Mouse (Mus musculus) G1E (cell line): Measurements from ENCODE around the gene Axin2. TPM values are rescaled to one million over a fixed set of nuclear protein-coding genes. Genes with fewer than 3 reads are reported as not detected.

Experiments used
- ATAC-seq: 2 replicates; pipeline ENCODE4 v1.8.0; 2016; ENCODE audit warnings: mild to moderate bottlenecking; ENCODE audit not compliant: insufficient number of reproducible peaks, poor library complexity, low FRiP score, severe bottlenecking; ENCODE audit errors: extremely low read depth
- DNase-seq: peaks from one replicate; pipeline ENCODE4 v3.0.0; 2012; ENCODE audit warnings: low spot score
- H3K27me3 ChIP-seq: 2 replicates; pipeline ENCODE4 v1.6.1; 2012; ENCODE audit warnings: mild to moderate bottlenecking, low read length, inconsistent platforms; ENCODE audit not compliant: insufficient read depth
- H3K36me3 ChIP-seq: replicated peaks from 2 replicates; pipeline ENCODE3; 2012; ENCODE audit warnings: mild to moderate bottlenecking, inconsistent platforms
- H3K4me1 ChIP-seq: 2 replicates; pipeline ENCODE4 v1.6.1; 2012; ENCODE audit warnings: low read depth, low read length, inconsistent platforms, mixed read lengths; ENCODE audit not compliant: insufficient read depth
- H3K4me3 ChIP-seq: 2 replicates; pipeline ENCODE4 v1.5.1; 2012; ENCODE audit warnings: low read depth, mild to moderate bottlenecking, inconsistent platforms, low read length, moderate library complexity, mixed read lengths
- H3K9me3 ChIP-seq: replicated peaks from 2 replicates; pipeline ENCODE4 v1.6.1; 2012; ENCODE audit warnings: inconsistent platforms
- CTCF ChIP-seq: IDR thresholded peaks from 2 replicates; pipeline ENCODE4 v1.5.1; 2012; ENCODE audit warnings: low read depth, low read length, inconsistent platforms, mixed read lengths
- GATA1 ChIP-seq: IDR thresholded peaks from 2 replicates; pipeline ENCODE4 v1.6.1; 2012; ENCODE audit warnings: borderline replicate concordance, low read length, inconsistent platforms, mixed read lengths
- GATA2 ChIP-seq: IDR thresholded peaks from 2 replicates; pipeline ENCODE4 v1.6.1; 2012; ENCODE audit warnings: low read depth, low read length, inconsistent platforms, borderline replicate concordance
- POLR2AphosphoS5 ChIP-seq: IDR thresholded peaks from 2 replicates; pipeline ENCODE4 v1.6.1; 2012; ENCODE audit warnings: low read depth, low read length, inconsistent platforms; ENCODE audit not compliant: insufficient replicate concordance
- TAL1 ChIP-seq: conservative IDR thresholded peaks from 2 replicates; pipeline ENCODE4 v1.6.1; 2012; ENCODE audit warnings: low read depth, low read length, inconsistent platforms, mixed read lengths
- polyA plus RNA-seq: library from polyadenylated mRNA; stranded (reverse); fragments of >175 nt; gene quantifications from 2 replicates; pipeline ENCODE4 v1.2.3, GENCODE M21; 2012
- total RNA-seq, 2 experiments: library from RNA; stranded (forward) in 1 of 2; stranded (reverse) in 1 of 2; fragments of 200-1000 nt in 1 of 2; fragments of >200 nt in 1 of 2; fragmentation: Nextera tagmentation in 1 of 2; gene quantifications; 2 replicates each; pipeline ENCODE4 v1.2.3; 2014 to 2017

Axin2 gene
- total and polyA plus RNA-seq, 3 experiments, result not detected

DNA sequence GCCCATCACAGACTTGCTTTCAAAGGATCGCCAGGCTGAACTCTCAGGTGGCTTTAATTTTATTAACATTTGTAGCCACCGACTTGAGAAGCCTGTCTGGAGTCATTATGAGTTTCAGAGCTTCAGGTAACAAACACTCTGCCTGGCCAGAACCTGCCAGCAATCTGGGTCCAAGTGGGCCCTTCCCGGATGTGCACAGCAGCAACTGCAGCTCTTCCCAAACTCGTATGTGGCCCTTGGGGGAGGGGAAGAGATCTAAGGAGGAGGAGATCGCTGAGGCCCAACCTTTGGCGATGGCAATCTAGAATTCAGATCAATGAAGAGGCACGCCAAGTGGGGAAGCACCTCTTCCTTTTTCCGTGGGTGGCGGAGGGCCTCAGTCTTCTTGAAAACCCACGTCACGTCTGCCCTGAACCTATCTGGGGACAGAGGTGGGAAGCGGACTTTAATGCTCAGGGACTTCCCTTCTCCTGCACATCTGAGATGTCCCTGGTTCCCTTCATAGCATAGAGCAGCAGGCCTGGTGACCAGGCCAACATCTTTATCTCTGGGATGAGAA, 26.8 kb upstream of the Axin2 start:
- H3K27me3 ChIP-seq, result no peaks in the 10 kb centered on the region
- peaks cover 77% of the 10 kb centered on the region for H3K9me3 ChIP-seq
- no peaks in the 10 kb centered on the region for H3K4me1 ChIP-seq
- H3K4me3 ChIP-seq, result no peak overlapping the region
- DNase-seq (no peak), ATAC-seq (no peak)
- no peak for TF ChIP-seq TAL1
- TF ChIP-seq GATA1, result no peak
- TF ChIP-seq GATA2, result no peak
- TF ChIP-seq POLR2AphosphoS5, result no peak
- TF ChIP-seq CTCF, result no peak
- H3K36me3 ChIP-seq, result no peaks in the 10 kb centered on the region

DNA sequence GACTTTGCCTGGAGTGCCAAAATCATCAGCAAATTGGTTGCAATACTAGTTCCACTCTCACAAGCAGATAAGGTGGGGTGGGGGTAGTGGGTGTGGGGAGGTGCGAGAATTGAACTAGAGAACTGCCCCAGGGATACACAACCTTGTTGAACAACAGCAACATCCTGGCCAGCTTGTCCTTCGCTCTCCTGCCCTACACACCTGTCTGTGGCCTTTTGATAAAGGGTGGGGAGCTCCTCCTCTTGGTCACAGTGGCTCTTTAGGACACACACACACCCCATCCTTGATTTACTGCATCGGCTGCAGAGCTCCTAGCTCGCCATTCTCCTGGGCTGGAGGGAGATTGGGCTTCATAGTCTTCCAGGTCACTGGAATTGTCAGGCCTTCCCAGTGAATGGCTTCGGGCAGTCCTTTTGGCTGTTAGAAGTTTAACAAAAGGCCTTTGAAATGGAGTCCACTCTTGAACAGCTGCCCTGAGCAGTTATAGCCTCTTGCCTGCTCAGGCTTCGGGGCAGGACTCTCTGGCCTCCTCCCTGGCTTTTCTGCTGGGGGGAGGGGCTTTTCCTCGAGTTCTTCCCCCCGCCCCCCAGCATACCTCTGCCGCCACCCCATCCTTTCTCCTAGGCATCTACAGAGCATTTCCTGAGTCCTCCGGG, 26.2 kb upstream of the Axin2 start:
- Histone ChIP-seq H3K9me3 (peaks cover 77% of the 10 kb centered on the region), H3K4me3 (no peak overlapping the region), H3K4me1 (no peaks in the 10 kb centered on the region), H3K36me3 (no peaks in the 10 kb centered on the region), H3K27me3 (no peaks in the 10 kb centered on the region)
- ATAC-seq, result no peak
- TF ChIP-seq CTCF (no peak), POLR2AphosphoS5 (no peak), GATA1 (no peak), TAL1 (no peak), GATA2 (no peak)
- DNase-seq, result no peak

DNA sequence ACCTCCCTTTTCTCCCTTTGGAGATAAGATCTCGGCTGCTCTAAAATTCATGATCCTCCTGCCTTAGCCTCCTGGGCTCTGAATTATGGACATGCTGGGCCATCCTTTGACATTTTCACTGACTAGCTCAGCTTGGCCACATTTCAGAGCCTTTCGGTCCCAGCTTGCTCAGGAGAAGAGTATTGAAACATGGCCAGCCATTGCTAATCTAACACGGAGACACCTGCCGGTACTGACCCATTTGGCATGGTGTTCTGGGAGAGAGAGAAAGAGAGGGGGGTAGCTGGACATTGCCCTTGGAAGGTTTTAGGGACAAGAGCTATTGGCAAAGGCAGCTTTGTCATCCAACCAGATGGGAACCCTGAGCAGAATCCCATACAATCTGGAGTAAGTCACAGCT, 23.1 kb upstream of the Axin2 start:
- ATAC-seq (no peak), DNase-seq (no peak)
- no peaks in the 10 kb centered on the region for H3K4me1 ChIP-seq
- no peak for TF ChIP-seq CTCF
- TF ChIP-seq GATA1, result no peak
- TF ChIP-seq POLR2AphosphoS5, result no peak
- no peak for TF ChIP-seq GATA2
- no peak for TF ChIP-seq TAL1
- peaks cover 85% of the 10 kb centered on the region for H3K9me3 ChIP-seq
- H3K27me3 ChIP-seq, result no peaks in the 10 kb centered on the region
- no peak overlapping the region for H3K4me3 ChIP-seq
- H3K36me3 ChIP-seq, result no peaks in the 10 kb centered on the region

DNA sequence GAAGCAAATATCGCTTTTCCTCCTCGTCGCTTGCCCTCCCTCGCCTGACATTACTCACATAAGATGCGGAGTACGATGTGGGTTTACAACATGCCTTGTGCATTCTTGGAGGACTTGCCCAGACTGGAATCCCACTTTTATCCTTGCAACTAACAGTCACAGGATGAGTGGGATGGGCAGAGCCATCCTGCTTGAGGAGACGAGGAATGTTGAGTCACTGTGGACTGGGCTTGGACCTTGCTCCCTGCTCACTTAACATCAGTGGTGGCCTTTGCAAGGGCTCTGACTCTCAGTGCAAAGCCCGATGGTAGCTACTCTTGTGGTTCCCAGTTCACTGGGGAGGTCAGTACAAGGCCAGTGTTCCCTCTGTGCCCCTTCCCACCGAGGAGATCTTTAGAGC, 22.1 kb upstream of the Axin2 start:
- Histone ChIP-seq H3K27me3 (no peaks in the 10 kb centered on the region), H3K9me3 (peaks cover 91% of the 10 kb centered on the region), H3K4me3 (no peak overlapping the region), H3K4me1 (no peaks in the 10 kb centered on the region), H3K36me3 (no peaks in the 10 kb centered on the region)
- DNase-seq (no peak), ATAC-seq (no peak)
- TF ChIP-seq TAL1, result no peak
- no peak for TF ChIP-seq CTCF
- TF ChIP-seq POLR2AphosphoS5, result no peak
- TF ChIP-seq GATA2, result no peak
- no peak for TF ChIP-seq GATA1

DNA sequence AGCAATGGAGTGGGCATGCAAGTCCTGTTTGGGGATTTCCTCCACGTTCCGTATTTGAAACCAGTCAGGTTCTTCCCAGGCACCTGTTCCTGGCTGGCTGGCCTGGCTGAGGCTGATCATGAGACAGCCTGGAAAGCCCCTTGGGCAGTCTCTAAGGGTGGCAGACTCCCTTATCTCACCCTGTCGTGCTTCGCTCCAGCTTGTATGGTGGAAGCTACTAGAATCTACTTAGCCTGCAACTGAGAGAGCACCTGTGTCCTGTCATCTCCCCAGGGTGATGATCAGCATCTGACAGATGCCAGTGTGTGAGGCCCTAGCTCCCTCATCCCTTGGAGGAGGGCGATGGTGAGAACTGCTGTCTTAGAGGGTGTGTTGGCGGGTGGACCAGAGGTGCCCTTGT, 21.7 kb upstream of the Axin2 start:
- H3K27me3 ChIP-seq, result no peaks in the 10 kb centered on the region
- H3K36me3 ChIP-seq, result no peaks in the 10 kb centered on the region
- H3K9me3 ChIP-seq, result peaks cover 89% of the 10 kb centered on the region
- ATAC-seq (no peak), DNase-seq (no peak)
- H3K4me1 ChIP-seq, result no peaks in the 10 kb centered on the region
- TF ChIP-seq TAL1, result no peak
- TF ChIP-seq GATA1, result no peak
- TF ChIP-seq GATA2, result no peak
- no peak overlapping the region for H3K4me3 ChIP-seq

DNA sequence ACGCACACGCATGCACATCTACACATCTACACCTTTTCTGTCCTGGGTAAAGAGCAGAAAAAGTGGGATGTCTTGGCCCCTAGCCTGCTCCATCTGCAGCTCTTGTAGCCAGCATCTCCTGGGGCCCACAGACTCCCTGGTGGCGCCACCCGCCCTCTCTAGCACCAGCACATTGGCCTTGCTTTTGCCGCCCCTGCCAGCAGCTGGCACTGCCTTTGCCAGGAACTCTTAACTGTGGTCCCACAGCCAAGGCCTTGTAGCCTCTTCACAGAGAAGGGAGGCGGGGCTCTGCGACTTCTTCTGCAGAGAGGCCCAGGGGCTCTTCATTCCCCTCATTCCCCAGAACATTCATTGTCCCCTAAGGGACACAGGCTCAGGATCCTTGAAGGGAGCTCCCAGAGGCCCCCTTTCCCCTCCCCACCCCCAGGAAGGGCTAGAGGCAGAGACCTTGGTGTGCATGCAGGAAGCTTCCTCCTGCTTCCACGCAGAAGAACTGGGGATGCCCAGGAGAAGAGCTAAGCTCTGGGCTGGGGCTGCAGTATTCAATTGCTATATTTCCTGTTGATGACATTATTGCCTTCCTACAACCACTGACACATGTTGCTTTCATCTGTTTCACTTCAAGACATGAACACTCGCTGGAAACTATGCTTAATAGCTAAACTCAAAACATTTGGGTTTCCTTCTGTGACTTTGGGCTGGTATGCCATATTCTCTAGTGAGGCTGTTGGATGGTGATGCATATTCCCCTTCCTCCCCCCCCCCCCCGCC, 19.2 kb upstream of the Axin2 start:
- no peaks in the 10 kb centered on the region for H3K36me3 ChIP-seq
- no peak for TF ChIP-seq CTCF
- TF ChIP-seq POLR2AphosphoS5, result no peak
- no peak for TF ChIP-seq GATA1
- no peak for TF ChIP-seq TAL1
- TF ChIP-seq GATA2, result no peak
- peaks cover 86% of the 10 kb centered on the region for H3K9me3 ChIP-seq
- no peak overlapping the region; the same call in 1 of the 2 replicates for H3K4me3 ChIP-seq
- ATAC-seq (no peak), DNase-seq (no peak)
- H3K4me1 ChIP-seq, result no peaks in the 10 kb centered on the region
- no peaks in the 10 kb centered on the region for H3K27me3 ChIP-seq
